Mouse (Mus musculus): ENCODE results near the gene Cxcl14.

Gene Cxcl14

GRCm38 (mm10) chr13:56289998-56290397 lies 6.4 kb downstream of the Cxcl14 start:
- peak; percentile 68 for DNase-seq (ENCODE audit: low read depth, low spot score)

GRCm38 (mm10) chr13:56289261-56289660 lies 7.1 kb downstream of the Cxcl14 start:
- DNase-seq (ENCODE audit: low read depth, low spot score), result no peak

GRCm38 (mm10) chr13:56288601-56289000 lies 7.8 kb downstream of the Cxcl14 start:
- no peak for DNase-seq (ENCODE audit: low read depth, low spot score)

- no peak for DNase-seq (ENCODE audit: low read depth, low spot score)
Measured at GRCm38 (mm10) chr13:56287091-56287490, 9.3 kb downstream of the Cxcl14 start.

GRCm38 (mm10) chr13:56283321-56283720 lies 13.0 kb downstream of the Cxcl14 start:
- DNase-seq (ENCODE audit: low read depth, low spot score), result no peak

GRCm38 (mm10) chr13:56280356-56280755 lies 16.0 kb downstream of the Cxcl14 start:
- DNase-seq (ENCODE audit: low read depth, low spot score), result no peak

GRCm38 (mm10) chr13:56279439-56279838 lies 16.9 kb downstream of the Cxcl14 start:
- peak; percentile 80 for DNase-seq (ENCODE audit: low read depth, low spot score)

GRCm38 (mm10) chr13:56275171-56275570 lies 21.2 kb downstream of the Cxcl14 start:
- no peak for DNase-seq (ENCODE audit: low read depth, low spot score)

GRCm38 (mm10) chr13:56270124-56270523 lies 26.2 kb downstream of the Cxcl14 start:
- no peak for DNase-seq (ENCODE audit: low read depth, low spot score)

GRCm38 (mm10) chr13:56267396-56267795 lies 29.0 kb downstream of the Cxcl14 start:
- peak; percentile 46 for DNase-seq (ENCODE audit: low read depth, low spot score)

GRCm38 (mm10) chr13:56266435-56266834 lies 29.9 kb downstream of the Cxcl14 start:
- DNase-seq (ENCODE audit: low read depth, low spot score), result peak; percentile 68

- no peak for DNase-seq (ENCODE audit: low read depth, low spot score)
Measured at GRCm38 (mm10) chr13:56265661-56266060, 30.7 kb downstream of the Cxcl14 start.

- DNase-seq (ENCODE audit: low read depth, low spot score), result no peak
Measured at GRCm38 (mm10) chr13:56262269-56262668, 34.1 kb downstream of the Cxcl14 start.

GRCm38 (mm10) chr13:56260344-56260780 lies 36.0 kb downstream of the Cxcl14 start:
- peak; percentile 50 for DNase-seq (ENCODE audit: low read depth, low spot score)

- DNase-seq (ENCODE audit: low read depth, low spot score), result peak; percentile 74
Measured at GRCm38 (mm10) chr13:56259926-56260250, 36.5 kb downstream of the Cxcl14 start.

- peak; percentile 64 for DNase-seq (ENCODE audit: low read depth, low spot score)
Measured at GRCm38 (mm10) chr13:56259021-56259925, 37.1 kb downstream of the Cxcl14 start.

GRCm38 (mm10) chr13:56258196-56259020 lies 37.9 kb downstream of the Cxcl14 start:
- DNase-seq (ENCODE audit: low read depth, low spot score), result peak; percentile 62

GRCm38 (mm10) chr13:56257469-56258153 lies 38.7 kb downstream of the Cxcl14 start:
- no peak for DNase-seq (ENCODE audit: low read depth, low spot score)

GRCm38 (mm10) chr13:56256716-56257299 lies 39.5 kb downstream of the Cxcl14 start:
- DNase-seq (ENCODE audit: low read depth, low spot score), result no peak

- DNase-seq (ENCODE audit: low read depth, low spot score), result no peak
Measured at GRCm38 (mm10) chr13:56253379-56253778, 43.0 kb downstream of the Cxcl14 start.

GRCm38 (mm10) chr13:56252783-56253182 lies 43.6 kb downstream of the Cxcl14 start:
- DNase-seq (ENCODE audit: low read depth, low spot score), result no peak

Measured in ES-CJ7 (cell line).